Mouse (Mus musculus) ES-E14 (cell line): ENCODE measurements around the gene Chmp2a.

Experiments used
- CHD2 ChIP-seq: IDR thresholded peaks from 2 replicates; pipeline ENCODE4 v1.6.1; 2014; ENCODE audit warnings: mild to moderate bottlenecking, low read depth, low read length, inconsistent platforms
- HCFC1 ChIP-seq: IDR thresholded peaks from 2 replicates; pipeline ENCODE4 v1.6.1; 2012; ENCODE audit warnings: low read length, inconsistent platforms, borderline replicate concordance; ENCODE audit not compliant: insufficient read depth
- MAFK ChIP-seq: IDR thresholded peaks from 2 replicates; pipeline ENCODE4 v1.6.1; 2014; ENCODE audit warnings: mild to moderate bottlenecking, low read depth, low read length, inconsistent platforms; ENCODE audit not compliant: insufficient read depth
- ZC3H11A ChIP-seq: IDR thresholded peaks from 2 replicates; pipeline ENCODE4 v1.6.1; 2012; ENCODE audit warnings: low read depth, mild to moderate bottlenecking, inconsistent platforms, low read length, borderline replicate concordance
- ZNF384 ChIP-seq: IDR thresholded peaks from 2 replicates; pipeline ENCODE4 v1.6.1; 2012; ENCODE audit warnings: low read depth, low read length, inconsistent platforms

DNA sequence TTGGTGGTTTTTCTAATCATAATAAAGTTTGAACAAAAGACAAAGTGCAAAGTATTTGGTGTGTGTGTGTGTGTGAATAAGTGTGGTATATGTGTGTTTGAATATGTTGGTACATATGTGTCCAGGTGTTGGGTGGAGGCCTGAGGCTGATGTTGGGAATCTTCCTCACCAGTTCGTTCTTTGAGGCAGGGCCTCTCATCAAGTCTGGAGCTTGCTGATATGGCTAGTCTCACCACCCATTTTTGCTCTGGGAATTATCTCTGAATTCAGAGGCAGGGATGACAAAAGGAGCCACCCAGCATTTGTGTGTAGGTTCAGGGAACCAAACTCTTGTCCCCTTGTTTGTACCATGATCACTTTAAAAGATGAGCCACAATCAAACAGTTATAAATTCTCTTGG is 48.9 kb downstream of the Chmp2a start:
- no peak for TF ChIP-seq CHD2
- no peak for TF ChIP-seq ZC3H11A
- no peak for TF ChIP-seq ZNF384
- TF ChIP-seq MAFK: no peak
- no peak for TF ChIP-seq HCFC1
